Mouse (Mus musculus): Measurements from ENCODE around the gene Triobp. TPM values are rescaled to one million over a fixed set of nuclear protein-coding genes. Genes with fewer than 3 reads are reported as not detected.

The Triobp gene
- polyA plus RNA-seq, 1 experiment from 2014 or later, result 29.3 TPM

DNA sequence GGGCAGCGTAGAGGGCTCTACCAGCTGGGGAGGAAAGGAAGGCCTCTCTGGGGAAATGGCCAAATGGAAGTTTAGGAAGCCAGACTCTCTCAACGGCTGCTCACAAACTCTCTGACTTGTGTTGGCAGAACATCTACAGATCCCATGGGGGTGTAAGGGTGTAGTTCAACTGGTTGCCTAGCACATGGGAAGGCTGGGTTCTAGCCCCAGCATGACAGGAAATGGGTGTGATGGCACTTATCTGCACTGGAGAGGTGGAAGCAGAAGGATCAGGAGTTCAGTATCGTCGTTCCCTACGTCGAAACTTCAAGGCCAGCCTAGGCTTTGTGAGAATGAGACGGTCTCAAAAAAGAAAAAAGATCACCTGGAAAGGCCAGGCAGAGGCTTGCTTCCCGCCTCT is 38.5 kb upstream of the Triobp start:
- Histone ChIP-seq H3K36me3 (ENCODE audit: control insufficient read depth, insufficient read depth, low read length) (no peaks in the 10 kb centered on the region), H3K4me2 (ENCODE audit: low read length) (no peak overlapping the region), H3K27me3 (replicated peaks; ENCODE audit: control insufficient read depth, insufficient read depth, low read length) (no peaks in the 10 kb centered on the region), H3K27ac (ENCODE audit: low read depth, low read length) (no peak overlapping the region), H3K9ac (ENCODE audit: low read length) (no peak overlapping the region), H3K9me3 (replicated peaks; ENCODE audit: control insufficient read depth, low read length) (no peaks in the 10 kb centered on the region), H3K4me1 (ENCODE audit: control insufficient read depth, insufficient read depth, low read length) (peaks cover 4% of the 10 kb centered on the region; the same call in 1 of the 2 replicates), H3K4me3 (ENCODE audit: low read depth, low read length) (no peak overlapping the region)
- 96% methylated on average over 8 of the region's 8 CpGs for WGBS
- no peak for DNase-seq (ENCODE audit: low spot score)
- ATAC-seq, result no peak

DNA sequence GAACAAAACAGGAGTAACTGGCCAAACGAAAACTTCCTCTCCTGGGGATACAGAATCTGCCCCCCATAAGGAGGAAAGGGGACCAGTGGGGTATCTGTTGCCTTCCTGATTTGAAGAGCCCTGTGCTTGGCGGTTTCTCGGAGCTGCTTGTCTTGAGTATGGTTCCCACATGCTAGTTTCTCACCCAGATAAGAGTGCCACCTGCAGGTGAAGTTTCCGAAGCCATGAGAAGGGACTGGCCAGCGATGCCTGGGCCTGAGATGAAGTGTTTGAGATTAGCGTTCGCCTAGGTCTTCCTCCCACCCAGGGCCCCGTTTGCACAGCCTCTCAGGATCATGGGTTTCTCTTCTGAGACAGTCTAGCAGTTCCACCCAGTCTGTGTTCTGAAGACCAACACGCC is 35.5 kb upstream of the Triobp start:
- no peak for ATAC-seq
- no peaks in the 10 kb centered on the region for H3K36me3 ChIP-seq (ENCODE audit: control insufficient read depth, insufficient read depth, low read length)
- H3K4me3 ChIP-seq (ENCODE audit: low read depth, low read length), result no peak overlapping the region
- H3K4me1 ChIP-seq (ENCODE audit: control insufficient read depth, insufficient read depth, low read length), result peaks cover 21% of the 10 kb centered on the region
- no peak overlapping the region for H3K4me2 ChIP-seq (ENCODE audit: low read length)
- DNase-seq (ENCODE audit: low spot score), result peak; percentile 61
- 30% methylated on average over 9 of the region's 9 CpGs for WGBS
- H3K9ac ChIP-seq (ENCODE audit: low read length), result 0 out of 2 replicates have a peak overlapping the region, but pooled peaks have one; percentile 32
- H3K27me3 ChIP-seq (replicated peaks; ENCODE audit: control insufficient read depth, insufficient read depth, low read length), result no peaks in the 10 kb centered on the region
- no peak overlapping the region for H3K27ac ChIP-seq (ENCODE audit: low read depth, low read length)
- H3K9me3 ChIP-seq (replicated peaks; ENCODE audit: control insufficient read depth, low read length), result no peaks in the 10 kb centered on the region

DNA sequence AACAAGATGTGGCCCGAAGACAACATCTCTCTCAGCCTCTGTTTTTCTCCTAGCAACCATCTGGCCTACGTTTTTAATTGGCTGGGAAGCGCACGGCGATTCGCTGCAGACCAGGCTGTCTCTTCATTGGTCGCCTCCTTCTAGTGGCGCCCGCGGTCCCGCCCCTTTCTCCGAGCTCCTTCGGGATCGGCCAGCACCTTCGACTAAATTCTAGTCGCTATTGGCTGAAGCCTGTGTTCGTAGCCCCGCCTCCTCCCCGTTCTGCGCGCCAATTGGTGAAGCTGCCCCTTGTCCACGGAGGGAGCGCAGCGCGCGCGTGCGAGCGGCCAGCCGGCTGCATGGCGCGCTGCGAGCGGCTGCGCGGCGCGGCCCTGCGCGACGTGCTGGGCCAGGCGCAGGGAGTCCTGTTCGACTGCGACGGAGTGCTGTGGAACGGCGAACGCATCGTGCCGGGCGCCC is 33.9 kb upstream of the Triobp start, which contains the start of gene Pdxp:
Gene Pdxp (plus strand): TSS at position 288 of the 459 bp plus-strand sequence.
- peaks cover 12% of the 10 kb centered on the region for H3K36me3 ChIP-seq (ENCODE audit: control insufficient read depth, insufficient read depth, low read length)
- DNase-seq (ENCODE audit: low spot score), result peak; percentile 99
- WGBS, result under 1% methylated on average over 50 of the region's 51 CpGs
- H3K27me3 ChIP-seq (replicated peaks; ENCODE audit: control insufficient read depth, insufficient read depth, low read length), result no peaks in the 10 kb centered on the region
- peak within 1 kb of the TSS; percentile 97 for H3K27ac ChIP-seq (ENCODE audit: low read depth, low read length)
- peak within 1 kb of the TSS; percentile 74 for H3K4me3 ChIP-seq (ENCODE audit: low read depth, low read length)
- peak within 1 kb of the TSS; percentile 88 for H3K9ac ChIP-seq (ENCODE audit: low read length)
- H3K4me1 ChIP-seq (ENCODE audit: control insufficient read depth, insufficient read depth, low read length), result peaks cover 21% of the 10 kb centered on the region
- H3K9me3 ChIP-seq (replicated peaks; ENCODE audit: control insufficient read depth, low read length), result no peaks in the 10 kb centered on the region
- H3K4me2 ChIP-seq (ENCODE audit: low read length), result peak within 1 kb of the TSS; percentile 94
- peak; percentile 95 for ATAC-seq

DNA sequence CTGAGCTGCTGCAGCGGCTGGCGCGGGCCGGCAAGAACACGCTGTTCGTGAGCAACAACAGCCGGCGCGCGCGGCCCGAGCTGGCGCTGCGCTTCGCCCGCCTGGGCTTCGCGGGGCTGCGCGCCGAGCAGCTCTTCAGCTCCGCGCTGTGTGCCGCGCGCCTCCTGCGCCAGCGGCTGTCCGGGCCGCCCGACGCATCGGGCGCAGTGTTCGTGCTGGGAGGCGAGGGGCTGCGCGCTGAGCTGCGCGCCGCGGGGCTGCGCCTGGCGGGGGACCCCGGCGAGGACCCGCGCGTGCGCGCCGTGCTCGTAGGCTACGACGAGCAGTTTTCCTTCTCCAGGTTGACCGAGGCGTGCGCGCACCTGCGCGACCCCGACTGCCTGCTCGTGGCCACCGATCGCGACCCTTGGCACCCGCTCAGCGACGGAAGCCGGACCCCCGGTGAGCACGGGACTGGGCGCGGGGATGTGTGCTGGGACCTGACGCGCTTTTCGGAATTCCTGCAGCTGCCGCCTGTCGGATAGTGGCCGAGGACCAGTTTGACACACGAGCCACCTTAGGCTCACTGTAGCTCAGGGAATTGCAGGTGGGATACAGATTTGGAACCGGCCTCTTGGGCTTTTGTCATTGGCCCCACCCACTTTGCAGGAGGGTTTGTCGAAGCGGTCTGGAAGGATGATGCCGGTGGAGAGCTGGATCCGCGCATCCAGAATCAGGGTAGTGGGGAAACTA is 33.3 kb upstream of the Triobp start:
- Histone ChIP-seq H3K27ac (ENCODE audit: low read depth, low read length) (peak overlapping the region; percentile 97), H3K36me3 (ENCODE audit: control insufficient read depth, insufficient read depth, low read length) (peaks cover 16% of the 10 kb centered on the region), H3K27me3 (replicated peaks; ENCODE audit: control insufficient read depth, insufficient read depth, low read length) (no peaks in the 10 kb centered on the region), H3K4me2 (ENCODE audit: low read length) (peak overlapping the region; percentile 94), H3K4me1 (ENCODE audit: control insufficient read depth, insufficient read depth, low read length) (peaks cover 21% of the 10 kb centered on the region), H3K9ac (ENCODE audit: low read length) (peak overlapping the region; percentile 88), H3K9me3 (replicated peaks; ENCODE audit: control insufficient read depth, low read length) (no peaks in the 10 kb centered on the region), H3K4me3 (ENCODE audit: low read depth, low read length) (peak overlapping the region; percentile 74)
- WGBS, result under 1% methylated on average over 82 of the region's 87 CpGs
- DNase-seq (ENCODE audit: low spot score) (peak; percentile 60), ATAC-seq (peak; percentile 68)

DNA sequence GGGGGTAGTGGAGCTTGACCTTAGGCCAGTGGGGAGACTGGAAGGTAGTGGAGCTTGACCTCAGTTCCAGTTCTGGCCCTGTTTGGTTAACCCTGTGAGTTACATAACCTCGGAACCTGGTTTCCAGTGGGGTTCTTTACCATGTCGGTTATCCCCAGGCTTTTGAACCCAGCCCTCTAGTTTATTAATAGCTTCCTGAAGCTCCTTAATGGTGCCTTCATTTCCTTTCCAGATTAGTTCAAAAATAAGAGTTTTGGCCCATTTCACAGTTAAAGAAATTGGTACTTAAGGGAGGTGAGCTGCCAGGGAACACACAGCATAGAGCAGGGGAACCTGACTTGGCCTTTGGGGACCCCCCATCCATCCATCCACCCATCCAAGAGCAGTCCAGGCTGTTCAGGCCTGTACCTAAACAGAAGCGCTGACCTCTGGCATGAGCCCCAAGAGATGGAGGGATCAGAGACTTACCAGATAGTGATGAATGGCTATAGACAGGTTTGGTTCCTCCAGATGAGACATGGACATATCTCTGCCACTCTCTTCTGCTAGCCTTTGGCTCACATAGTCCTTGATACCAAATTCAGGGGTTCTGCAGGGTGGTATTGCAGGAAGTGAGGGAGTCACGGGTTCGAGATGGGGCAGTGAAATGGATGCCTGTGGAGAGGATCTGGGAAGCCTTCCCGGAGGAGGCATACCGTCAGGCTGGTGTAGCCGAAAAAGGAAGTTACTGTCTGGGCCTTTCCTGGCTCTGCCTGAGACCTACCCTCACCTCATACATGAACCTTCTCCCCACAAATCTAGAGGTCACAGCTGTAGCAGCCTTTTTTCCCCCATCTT is 32.5 kb upstream of the Triobp start:
- Histone ChIP-seq H3K4me3 (ENCODE audit: low read depth, low read length) (peak overlapping the region; percentile 74), H3K9me3 (replicated peaks; ENCODE audit: control insufficient read depth, low read length) (no peaks in the 10 kb centered on the region), H3K4me1 (ENCODE audit: control insufficient read depth, insufficient read depth, low read length) (peaks cover 21% of the 10 kb centered on the region), H3K27me3 (replicated peaks; ENCODE audit: control insufficient read depth, insufficient read depth, low read length) (no peaks in the 10 kb centered on the region), H3K36me3 (ENCODE audit: control insufficient read depth, insufficient read depth, low read length) (peaks cover 22% of the 10 kb centered on the region), H3K27ac (ENCODE audit: low read depth, low read length) (peak overlapping the region; percentile 97; the same call in 1 of the 2 replicates), H3K4me2 (ENCODE audit: low read length) (peak overlapping the region; percentile 94), H3K9ac (ENCODE audit: low read length) (peak overlapping the region; percentile 88)
- DNase-seq (ENCODE audit: low spot score) (no peak), ATAC-seq (no peak)
- WGBS, result 50% methylated on average over 8 of the region's 8 CpGs

DNA sequence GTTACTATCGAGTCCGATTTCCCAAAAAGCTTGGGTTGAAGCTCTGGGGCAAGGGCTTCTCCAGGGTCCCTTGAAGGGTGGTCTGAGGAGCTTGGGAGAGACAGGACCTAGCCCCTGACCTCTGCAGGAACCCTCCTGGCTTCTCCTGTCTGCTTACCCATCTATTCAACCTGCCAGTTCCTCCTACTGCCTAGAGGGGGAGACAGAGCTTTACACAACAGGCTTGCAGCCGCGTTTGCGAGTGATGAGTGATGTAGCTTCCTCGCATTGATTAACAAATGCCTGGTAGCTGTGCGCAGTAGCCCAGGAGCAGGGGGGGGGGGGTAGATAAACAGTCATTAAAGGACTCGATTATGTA is 31.9 kb upstream of the Triobp start:
- peaks cover 22% of the 10 kb centered on the region for H3K36me3 ChIP-seq (ENCODE audit: control insufficient read depth, insufficient read depth, low read length)
- WGBS, result 11% methylated on average over 8 of the region's 8 CpGs
- no peaks in the 10 kb centered on the region for H3K9me3 ChIP-seq (replicated peaks; ENCODE audit: control insufficient read depth, low read length)
- peaks cover 21% of the 10 kb centered on the region for H3K4me1 ChIP-seq (ENCODE audit: control insufficient read depth, insufficient read depth, low read length)
- H3K4me2 ChIP-seq (ENCODE audit: low read length), result peak overlapping the region; percentile 94
- H3K27me3 ChIP-seq (replicated peaks; ENCODE audit: control insufficient read depth, insufficient read depth, low read length), result no peaks in the 10 kb centered on the region
- ATAC-seq (peak; percentile 40), DNase-seq (ENCODE audit: low spot score) (peak; percentile 95)
- peak overlapping the region; percentile 65 for H3K9ac ChIP-seq (ENCODE audit: low read length)
- peak overlapping the region; percentile 74 for H3K4me3 ChIP-seq (ENCODE audit: low read depth, low read length)
- H3K27ac ChIP-seq (ENCODE audit: low read depth, low read length), result no peak overlapping the region

DNA sequence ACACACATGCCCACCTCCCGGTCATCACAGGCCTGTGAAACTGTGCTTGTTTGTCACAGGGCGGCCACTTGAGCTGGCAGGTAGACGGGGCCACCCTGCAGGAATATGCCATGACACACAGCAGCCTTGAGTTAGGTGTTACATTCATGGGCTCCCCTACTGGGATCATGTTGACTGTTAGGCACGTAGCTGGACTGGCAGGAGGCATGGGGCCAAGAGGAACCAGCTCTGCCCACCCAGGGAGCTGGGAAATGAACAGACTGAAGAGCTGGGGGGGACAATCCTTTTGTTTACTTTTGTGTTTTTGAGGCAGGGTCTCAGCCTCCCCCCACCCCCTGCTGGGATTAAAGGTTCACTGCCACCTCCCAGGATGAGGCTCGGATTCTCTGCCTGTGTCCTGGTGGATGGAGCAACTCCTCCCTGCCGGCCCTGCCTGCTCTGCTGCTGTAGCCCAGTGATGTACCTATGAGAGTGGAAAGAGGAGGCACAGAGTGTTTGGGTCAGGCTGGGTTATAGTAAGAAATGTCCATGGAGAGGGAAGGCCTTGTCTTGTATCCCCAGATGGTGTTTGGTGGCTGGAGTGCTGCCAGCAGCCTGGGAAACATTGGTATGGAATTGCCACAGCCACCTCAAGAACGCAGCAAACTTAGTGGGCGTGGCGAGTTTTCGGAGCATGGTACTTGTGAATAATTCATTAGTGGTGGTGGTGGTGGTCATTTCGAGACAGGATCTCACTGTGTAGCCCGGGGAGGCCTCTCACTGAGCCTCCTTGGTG is 31.3 kb upstream of the Triobp start:
- peak overlapping the region; percentile 94 for H3K4me2 ChIP-seq (ENCODE audit: low read length)
- no peaks in the 10 kb centered on the region for H3K27me3 ChIP-seq (replicated peaks; ENCODE audit: control insufficient read depth, insufficient read depth, low read length)
- peak overlapping the region; percentile 63; the same call in 1 of the 2 replicates for H3K27ac ChIP-seq (ENCODE audit: low read depth, low read length)
- peaks cover 21% of the 10 kb centered on the region for H3K4me1 ChIP-seq (ENCODE audit: control insufficient read depth, insufficient read depth, low read length)
- peaks cover 22% of the 10 kb centered on the region for H3K36me3 ChIP-seq (ENCODE audit: control insufficient read depth, insufficient read depth, low read length)
- H3K4me3 ChIP-seq (ENCODE audit: low read depth, low read length), result peak overlapping the region; percentile 74
- no peaks in the 10 kb centered on the region for H3K9me3 ChIP-seq (replicated peaks; ENCODE audit: control insufficient read depth, low read length)
- no peak for ATAC-seq
- DNase-seq (ENCODE audit: low spot score), result peak; percentile 73
- H3K9ac ChIP-seq (ENCODE audit: low read length), result peak overlapping the region; percentile 65
- WGBS, result 39% methylated on average over 12 of the region's 12 CpGs

DNA sequence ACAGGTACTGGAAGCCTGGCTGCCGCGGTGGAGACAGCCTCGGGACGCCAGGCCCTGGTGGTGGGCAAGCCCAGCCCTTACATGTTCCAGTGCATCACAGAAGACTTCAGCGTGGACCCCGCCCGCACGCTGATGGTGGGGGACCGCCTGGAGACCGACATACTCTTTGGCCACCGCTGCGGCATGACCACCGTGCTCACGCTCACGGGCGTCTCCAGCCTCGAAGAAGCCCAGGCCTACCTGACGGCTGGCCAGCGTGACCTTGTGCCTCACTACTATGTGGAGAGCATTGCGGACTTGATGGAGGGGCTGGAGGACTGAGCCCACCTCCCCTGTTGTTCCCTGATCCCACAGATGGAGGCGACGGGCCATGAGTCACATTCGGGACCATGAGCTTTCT is 29.4 kb upstream of the Triobp start:
- 94% methylated on average over 23 of the region's 23 CpGs for WGBS
- H3K27ac ChIP-seq (ENCODE audit: low read depth, low read length), result no peak overlapping the region

More for the DNA sequence above, 29.4 kb upstream of the Triobp start:
- peaks cover 22% of the 10 kb centered on the region for H3K36me3 ChIP-seq (ENCODE audit: control insufficient read depth, insufficient read depth, low read length)
- H3K27me3 ChIP-seq (replicated peaks; ENCODE audit: control insufficient read depth, insufficient read depth, low read length), result no peaks in the 10 kb centered on the region
- no peak overlapping the region for H3K4me2 ChIP-seq (ENCODE audit: low read length)
- H3K9ac ChIP-seq (ENCODE audit: low read length), result no peak overlapping the region
- no peaks in the 10 kb centered on the region for H3K9me3 ChIP-seq (replicated peaks; ENCODE audit: control insufficient read depth, low read length)
- ATAC-seq (no peak), DNase-seq (ENCODE audit: low spot score) (no peak)
- H3K4me1 ChIP-seq (ENCODE audit: control insufficient read depth, insufficient read depth, low read length), result peaks cover 20% of the 10 kb centered on the region
- H3K4me3 ChIP-seq (ENCODE audit: low read depth, low read length), result no peak overlapping the region

Measured in forebrain, embryonic 14.5 days (tissue).